Mouse (Mus musculus): ENCODE measurements around the gene Eif6. TPM values are rescaled to one million over a fixed set of nuclear protein-coding genes. Genes with fewer than 3 reads are reported as not detected.
"Not testable (repeated sequence)": the region's sequence is repeated elsewhere in the genome, so short reads cannot be mapped to it uniquely, and the experiment has no call there.

Eif6 gene
- total and polyA plus RNA-seq, 3 experiments: 349 to 408 TPM; not detected in 1

DNA sequence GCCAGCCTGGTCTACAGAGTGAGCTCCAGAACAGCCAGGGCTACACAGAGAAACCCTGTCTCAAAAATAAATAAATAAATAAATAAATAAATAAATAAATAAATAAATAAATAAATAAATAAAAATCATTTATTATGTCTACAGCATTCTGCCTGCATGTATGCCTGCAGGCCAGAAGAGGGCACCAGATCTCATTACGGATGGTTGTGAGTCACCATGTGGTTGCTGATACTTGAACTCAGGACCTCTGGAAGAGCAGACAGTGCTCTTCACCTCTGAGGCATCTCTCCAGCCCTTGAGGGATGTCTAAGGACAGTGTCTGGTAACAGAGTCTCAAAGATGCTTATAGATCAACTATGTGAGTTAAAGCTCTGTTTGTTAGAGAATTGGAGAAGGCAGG is 5.4 kb upstream of the Eif6 start:
- TF ChIP-seq SMC3 (IDR thresholded peaks at IDR 0.05; ENCODE audit: low read depth, low read length): peak; percentile 48
- peak; percentile 23 for TF ChIP-seq RAD21 (IDR thresholded peaks at IDR 0.05; ENCODE audit: low read depth, low read length)
- TF ChIP-seq MYC (IDR thresholded peaks at IDR 0.05; ENCODE audit: low read depth, low read length): 0 out of 2 replicates have a peak, but pooled peaks have one; percentile 52
- TF ChIP-seq CTCF (IDR thresholded peaks at IDR 0.05 in 2 of 3, conservative IDR thresholded peaks at IDR 0.05 in 1 of 3; ENCODE audit: control insufficient read depth in 1 of 3, insufficient read depth in 1 of 3, low read depth in 2 of 3, low read length in 3 of 3, poor library complexity in 1 of 3, severe bottlenecking in 1 of 3): peak; percentile 43 to 48 (median 46)
- H3K27me3 ChIP-seq (ENCODE audit: control insufficient read depth in 1 of 2, insufficient read depth in 2 of 2, low read length in 2 of 2): not testable (repeated sequence)
- DNase-seq (ENCODE audit: low read depth, low spot score): peak; percentile 31

DNA sequence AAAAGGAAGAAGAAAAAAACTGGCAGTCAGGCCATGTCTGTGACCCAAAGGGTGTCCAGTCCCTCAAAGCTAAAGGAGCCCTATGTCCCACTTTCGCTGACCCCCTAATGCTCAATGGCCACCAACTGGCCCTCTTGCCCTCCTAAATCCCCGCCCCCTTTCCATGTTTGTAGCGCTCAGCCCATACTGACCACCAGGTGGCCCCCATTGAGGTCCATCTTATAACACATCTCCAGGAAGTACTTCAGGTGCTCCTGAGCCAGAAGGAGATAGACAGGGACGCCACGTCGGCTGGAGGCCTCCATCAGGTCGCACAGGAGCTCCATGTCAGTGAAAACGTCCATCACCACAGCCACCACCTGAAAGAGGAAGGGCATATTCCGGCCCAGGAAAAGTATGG is 4.6 kb upstream of the Eif6 start:
- H3K4me3 ChIP-seq (ENCODE audit: control insufficient read depth in 1 of 2, insufficient read depth in 1 of 2, low read depth in 2 of 2, low read length in 2 of 2): no peak overlapping the region
- peak; percentile 33 for DNase-seq (ENCODE audit: low read depth, low spot score)
- H3K79me2 ChIP-seq (ENCODE audit: control insufficient read depth, insufficient read depth, low read length, poor library complexity): peaks cover 2% of the 10 kb centered on the region
- H3K27ac ChIP-seq (ENCODE audit: control insufficient read depth, low read depth, low read length): no peak overlapping the region
- TF ChIP-seq SMC3 (IDR thresholded peaks at IDR 0.05; ENCODE audit: low read depth, low read length) (peak; percentile 40), CHD2 (IDR thresholded peaks at IDR 0.05; ENCODE audit: low read length) (no peak), CTCF (IDR thresholded peaks at IDR 0.05 in 2 of 3, conservative IDR thresholded peaks at IDR 0.05 in 1 of 3; ENCODE audit: control insufficient read depth in 1 of 3, insufficient read depth in 1 of 3, low read depth in 2 of 3, low read length in 3 of 3, poor library complexity in 1 of 3, severe bottlenecking in 1 of 3) (peak; percentile 12 to 50 (median 45); a peak in 4 of 6 replicates)
- no peak overlapping the region for H3K9ac ChIP-seq (ENCODE audit: control insufficient read depth, low read depth, low read length, poor library complexity, severe bottlenecking)
- peaks cover 0 to 5% of the 10 kb centered on the region in 2 experiments; a peak in 2 of 4 replicates for H3K4me1 ChIP-seq (ENCODE audit: control insufficient read depth in 1 of 2, insufficient read depth in 2 of 2, low read length in 2 of 2)
- no peaks in the 10 kb centered on the region for H3K27me3 ChIP-seq (ENCODE audit: control insufficient read depth in 1 of 2, insufficient read depth in 2 of 2, low read length in 2 of 2)
- H3K9me3 ChIP-seq (replicated peaks; ENCODE audit: insufficient read depth, low read length): no peaks in the 10 kb centered on the region
- peaks cover 0 to 4% of the 10 kb centered on the region in 2 experiments; a peak in 2 of 4 replicates for H3K36me3 ChIP-seq (ENCODE audit: control insufficient read depth in 1 of 2, insufficient read depth in 2 of 2, low read length in 2 of 2)

More for the DNA sequence above, 5.4 kb upstream of the Eif6 start:
- H3K4me3 ChIP-seq (ENCODE audit: control insufficient read depth in 1 of 2, insufficient read depth in 1 of 2, low read depth in 2 of 2, low read length in 2 of 2); H3K79me2 ChIP-seq (ENCODE audit: control insufficient read depth, insufficient read depth, low read length, poor library complexity); H3K4me1 ChIP-seq (ENCODE audit: control insufficient read depth in 1 of 2, insufficient read depth in 2 of 2, low read length in 2 of 2); H3K9me3 ChIP-seq (replicated peaks; ENCODE audit: insufficient read depth, low read length); H3K27ac ChIP-seq (ENCODE audit: control insufficient read depth, low read depth, low read length); H3K36me3 ChIP-seq (ENCODE audit: control insufficient read depth in 1 of 2, insufficient read depth in 2 of 2, low read length in 2 of 2); H3K9ac ChIP-seq (ENCODE audit: control insufficient read depth, low read depth, low read length, poor library complexity, severe bottlenecking): not testable (repeated sequence)

- no peak for TF ChIP-seq GABPA (IDR thresholded peaks at IDR 0.05; ENCODE audit: low read depth, low read length)
- TF ChIP-seq RCOR1 (IDR thresholded peaks at IDR 0.05; ENCODE audit: low read depth, low read length): no peak
- TF ChIP-seq TAL1 (IDR thresholded peaks at IDR 0.05; ENCODE audit: low read length): no peak
- no peak for TF ChIP-seq MEF2A (IDR thresholded peaks at IDR 0.05; ENCODE audit: extremely low read depth, insufficient replicate concordance, low read depth, low read length, poor library complexity, severe bottlenecking)
- TF ChIP-seq USF1 (IDR thresholded peaks at IDR 0.05; ENCODE audit: low read depth, low read length): no peak
- TF ChIP-seq MAX (IDR thresholded peaks at IDR 0.05; ENCODE audit: low read length): no peak
- TF ChIP-seq ZC3H11A (IDR thresholded peaks at IDR 0.05; ENCODE audit: low read depth, low read length): no peak
- TF ChIP-seq CHD2 (IDR thresholded peaks at IDR 0.05; ENCODE audit: low read length): no peak
- TF ChIP-seq SIN3A (IDR thresholded peaks at IDR 0.05; ENCODE audit: low read length): no peak
- TF ChIP-seq MXI1 (IDR thresholded peaks at IDR 0.05; ENCODE audit: low read depth, low read length): no peak
- no peak for TF ChIP-seq JUND (IDR thresholded peaks at IDR 0.05; ENCODE audit: low read depth, low read length)
- TF ChIP-seq NRF1 (IDR thresholded peaks at IDR 0.05; ENCODE audit: insufficient read depth, low read depth, low read length, poor library complexity, severe bottlenecking): no peak
- H3K27ac ChIP-seq (ENCODE audit: control insufficient read depth, low read depth, low read length): no peak overlapping the region
- H3K27me3 ChIP-seq (ENCODE audit: control insufficient read depth in 1 of 2, insufficient read depth in 2 of 2, low read length in 2 of 2): no peaks in the 10 kb centered on the region
- no peak for DNase-seq (ENCODE audit: low read depth, low spot score)
- no peak overlapping the region for H3K9ac ChIP-seq (ENCODE audit: control insufficient read depth, low read depth, low read length, poor library complexity, severe bottlenecking)
- H3K36me3 ChIP-seq (ENCODE audit: control insufficient read depth in 1 of 2, insufficient read depth in 2 of 2, low read length in 2 of 2): peaks cover 0 to 4% of the 10 kb centered on the region in 2 experiments; a peak in 2 of 4 replicates
- H3K4me1 ChIP-seq (ENCODE audit: control insufficient read depth in 1 of 2, insufficient read depth in 2 of 2, low read length in 2 of 2): peaks cover 0 to 5% of the 10 kb centered on the region in 2 experiments; a peak in 2 of 4 replicates
- no peak overlapping the region for H3K4me3 ChIP-seq (ENCODE audit: control insufficient read depth in 1 of 2, insufficient read depth in 1 of 2, low read depth in 2 of 2, low read length in 2 of 2)
- no peaks in the 10 kb centered on the region for H3K9me3 ChIP-seq (replicated peaks; ENCODE audit: insufficient read depth, low read length)
- peaks cover 6% of the 10 kb centered on the region for H3K79me2 ChIP-seq (ENCODE audit: control insufficient read depth, insufficient read depth, low read length, poor library complexity)
Measured at GRCm38 (mm10) chr2:155830841-155831240, 4.1 kb upstream of the Eif6 start.

Data from MEL (cell line).